Mouse (Mus musculus): Measurements from ENCODE around the gene Cavin2.

Cavin2 gene

GRCm38 (mm10) chr1:51307056-51307455, 18.1 kb downstream of the Cavin2 start:
- no peak for DNase-seq (ENCODE audit: low read depth, low spot score)

GRCm38 (mm10) chr1:51315476-51315875, 26.6 kb downstream of the Cavin2 start:
- peak; percentile 18 for DNase-seq (ENCODE audit: low read depth, low spot score)

GRCm38 (mm10) chr1:51323506-51323905, 34.6 kb downstream of the Cavin2 start:
- no peak for DNase-seq (ENCODE audit: low read depth, low spot score)

- DNase-seq (ENCODE audit: low read depth, low spot score) = no peak
These were observed 39.6 kb downstream of the Cavin2 start for GRCm38 (mm10) chr1:51328541-51328940.

- DNase-seq (ENCODE audit: low read depth, low spot score) = peak; percentile 17
These were observed 44.1 kb downstream of the Cavin2 start for GRCm38 (mm10) chr1:51332986-51333385.

- peak; percentile 96 for DNase-seq (ENCODE audit: low read depth, low spot score)
These were observed 44.8 kb downstream of the Cavin2 start for GRCm38 (mm10) chr1:51333557-51334285.

GRCm38 (mm10) chr1:51334289-51334688, 45.4 kb downstream of the Cavin2 start:
- DNase-seq (ENCODE audit: low read depth, low spot score) = no peak

GRCm38 (mm10) chr1:51335081-51335480, 46.2 kb downstream of the Cavin2 start:
- no peak for DNase-seq (ENCODE audit: low read depth, low spot score)

- no peak for DNase-seq (ENCODE audit: low read depth, low spot score)
These were observed 55.2 kb downstream of the Cavin2 start for GRCm38 (mm10) chr1:51344160-51344559.

- DNase-seq (ENCODE audit: low read depth, low spot score) = peak; percentile 17
These were observed 58.7 kb downstream of the Cavin2 start for GRCm38 (mm10) chr1:51347596-51347995.

- DNase-seq (ENCODE audit: low read depth, low spot score) = no peak
These were observed 59.7 kb downstream of the Cavin2 start for GRCm38 (mm10) chr1:51348631-51349030.

- no peak for DNase-seq (ENCODE audit: low read depth, low spot score)
These were observed 60.5 kb downstream of the Cavin2 start for GRCm38 (mm10) chr1:51349291-51349967.
